Mouse (Mus musculus) adrenal gland, adult 18-20 months (tissue): ENCODE results near the gene Hist1h2ba. TPM values are rescaled to one million over a fixed set of nuclear protein-coding genes. Genes with fewer than 3 reads are reported as not detected.
A peak's percentile ranks its signal among the peaks of the same experiment; 100 is the strongest.

ENCODE experiments used
- DNase-seq, 2 experiments: peaks; one replicate each; pipeline ENCODE4 v3.0.0; 2021 to 2022; ENCODE audit warnings: low spot score in 2 of 2
- long read RNA-seq, 2 experiments: library from polyadenylated mRNA; stranded (forward); transcript quantifications; one replicate each; pipeline ENCODE4 v2.0.0; 2021
- total RNA-seq, 2 experiments: library from RNA; stranded (reverse); gene quantifications; 1 replicate in 1 of 2; 2 replicates in 1 of 2; pipeline ENCODE4 v1.2.3; 2021

Gene Hist1h2ba
- not detected for total RNA-seq
- long read RNA-seq, experiment 1 = 0 reads
- long read RNA-seq, experiment 2 = 0 reads

GRCm38 (mm10) chr13:23933421-23934210 is at the start of gene Hist1h2ba:
Gene Hist1h2ba, minus strand, starts transcription at chr13:23934156.
- DNase-seq = no peak

DNA sequence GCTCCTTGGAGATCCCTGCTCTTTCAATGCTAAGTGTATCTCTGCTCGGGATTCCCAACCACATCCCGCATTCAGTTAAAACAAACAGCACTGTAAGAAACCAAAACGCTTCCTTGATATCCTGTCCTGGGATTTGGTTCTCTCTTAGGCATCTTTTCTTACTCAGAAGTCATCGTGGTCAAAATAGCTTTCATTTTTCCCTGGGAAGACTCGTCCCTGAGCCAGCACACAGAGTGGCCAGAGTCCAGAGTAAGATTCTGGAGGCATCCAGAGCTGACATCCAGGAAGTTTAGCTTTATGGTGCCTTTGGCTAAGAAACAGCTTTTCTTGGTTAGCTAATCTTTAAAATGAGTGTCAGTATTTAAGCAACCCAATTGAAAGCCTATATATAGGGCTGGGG is 38.3 kb upstream of the Hist1h2ba start:
- DNase-seq = no peak

DNA sequence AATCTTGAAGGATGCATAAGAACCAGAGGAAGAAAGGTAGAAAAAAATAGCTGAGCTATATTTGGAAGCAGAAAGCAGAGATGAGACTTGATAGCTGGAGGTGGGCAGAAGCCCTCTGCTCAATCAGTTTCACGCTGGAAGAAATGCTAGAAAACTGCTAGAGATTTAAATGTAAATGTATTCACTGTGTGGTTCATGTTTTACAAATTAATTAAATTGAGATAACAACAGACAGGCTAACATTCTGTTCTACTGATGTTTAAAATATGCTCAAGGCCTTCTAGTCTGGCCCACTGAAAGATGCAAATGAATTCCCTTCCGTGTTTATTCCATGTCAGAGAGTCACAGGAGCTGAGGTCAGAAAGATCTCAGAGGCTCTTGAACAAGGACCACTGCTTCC is 37.9 kb upstream of the Hist1h2ba start:
- no peak for DNase-seq

GRCm38 (mm10) chr13:23964909-23965308 is 31.0 kb upstream of the Hist1h2ba start:
- no peak for DNase-seq

DNA sequence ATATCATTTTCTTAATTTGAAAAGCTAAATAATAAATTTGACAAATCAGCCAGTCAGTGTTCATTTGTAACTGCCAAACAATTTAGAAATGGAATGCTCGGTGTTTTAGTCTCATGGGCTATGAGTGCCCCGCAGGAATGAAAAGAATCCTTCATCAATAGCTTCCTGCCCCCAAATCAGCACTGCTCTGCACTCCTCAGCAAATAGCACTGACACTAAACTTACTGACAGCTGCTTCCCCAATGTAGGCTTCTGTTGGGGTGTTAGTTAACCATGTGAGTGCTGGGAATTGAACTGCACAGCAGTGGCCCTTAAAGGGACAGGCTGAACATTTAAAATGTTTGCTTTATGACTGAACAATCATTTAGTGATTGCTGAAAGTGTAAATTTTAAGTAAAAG is 25.8 kb upstream of the Hist1h2ba start:
- DNase-seq = no peak

DNA sequence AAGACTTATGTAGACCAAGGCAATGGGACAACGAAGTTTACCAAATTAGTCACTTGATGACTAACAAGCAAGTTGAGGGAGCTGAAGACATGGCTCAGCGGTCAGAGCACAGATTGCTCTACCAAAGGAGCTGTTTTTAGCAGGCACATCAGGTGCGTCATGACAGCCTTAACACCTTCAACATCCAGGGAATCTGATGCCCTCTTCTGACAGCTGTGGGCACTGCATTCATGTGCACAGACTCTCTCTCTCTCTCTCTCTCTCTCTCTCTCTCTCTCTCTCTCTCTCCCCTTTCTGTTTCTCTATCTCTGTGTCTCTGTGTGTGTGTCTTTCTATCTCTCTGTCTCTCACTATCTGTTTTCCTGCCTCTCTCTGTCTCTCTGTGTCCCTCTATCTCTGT is 17.0 kb upstream of the Hist1h2ba start:
- DNase-seq = peak; percentile 42

DNA sequence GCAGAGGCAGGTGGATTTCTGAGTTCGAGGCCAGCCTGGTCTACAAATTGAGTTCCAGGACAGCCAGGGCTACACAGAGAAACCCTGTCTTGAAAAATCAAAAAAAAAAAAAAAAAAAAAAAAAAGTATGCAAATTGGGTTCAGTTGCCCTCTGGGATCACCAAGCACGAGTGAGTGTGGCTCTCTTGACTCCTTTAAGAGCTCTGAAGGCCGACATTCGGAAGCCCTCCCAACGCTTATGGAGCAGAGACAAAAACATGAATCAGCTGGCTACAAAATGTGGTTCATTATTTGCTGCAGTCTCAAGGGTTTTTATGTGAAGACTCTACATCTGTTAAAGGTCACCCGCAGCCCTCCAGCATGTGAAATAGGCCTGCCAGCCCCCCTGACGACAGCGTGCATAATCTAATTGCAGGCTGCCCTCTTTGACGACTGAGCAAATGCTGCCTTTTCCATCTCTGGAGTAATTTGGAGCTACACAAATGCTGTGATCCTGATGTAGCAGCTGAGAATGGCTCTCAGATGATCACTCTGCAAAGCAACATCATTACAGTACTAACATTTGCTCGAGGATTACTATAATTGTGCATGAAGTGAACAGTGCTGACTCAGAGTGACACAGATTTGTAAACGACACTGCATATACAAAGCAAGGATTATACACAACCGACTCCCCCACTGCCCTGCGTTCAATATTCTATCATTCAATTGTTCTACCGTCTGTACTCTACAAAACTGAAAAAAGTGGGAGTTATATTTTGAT is 15.7 kb upstream of the Hist1h2ba start:
- no peak for DNase-seq

- DNase-seq = no peak
Measured at GRCm38 (mm10) chr13:23946254-23946653, 12.3 kb upstream of the Hist1h2ba start.

GRCm38 (mm10) chr13:23942861-23943260 is 8.9 kb upstream of the Hist1h2ba start:
- no peak for DNase-seq

DNA sequence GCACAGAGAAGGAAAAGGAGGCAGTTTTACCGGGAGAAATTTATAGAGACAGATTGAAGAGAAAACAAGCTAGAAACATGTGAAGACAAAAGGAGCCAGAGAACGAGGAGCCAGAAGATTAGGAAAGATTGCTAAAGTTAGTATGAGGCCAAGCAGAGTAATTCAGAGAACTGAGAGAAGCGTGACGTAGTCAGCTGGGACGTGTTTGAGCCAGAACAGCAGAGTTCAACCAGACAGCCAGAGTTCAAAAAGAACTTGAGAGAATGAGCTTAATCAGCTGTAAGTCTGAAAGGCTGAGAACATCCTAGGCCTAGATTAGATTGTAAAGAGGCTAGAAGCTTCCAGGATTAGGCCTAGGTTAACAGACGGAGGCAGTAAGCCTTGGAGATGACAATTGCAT is 6.3 kb upstream of the Hist1h2ba start:
- no peak for DNase-seq

GRCm38 (mm10) chr13:23938699-23939098 is 4.7 kb upstream of the Hist1h2ba start:
- no peak for DNase-seq

DNA sequence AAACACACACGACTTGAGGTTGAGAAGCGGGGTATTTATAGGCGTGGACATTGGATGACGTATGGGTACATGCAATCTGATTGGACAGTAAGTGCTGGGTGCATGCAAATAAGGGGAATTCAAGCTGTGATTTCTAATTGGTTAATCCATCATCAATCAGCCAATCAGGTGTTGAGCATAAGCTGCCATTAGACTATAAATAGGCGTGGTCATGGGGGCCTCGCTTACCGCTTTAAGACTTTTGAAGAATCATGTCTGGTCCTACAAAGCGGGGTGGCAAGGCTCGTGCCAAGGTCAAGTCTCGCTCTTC is 210 bp upstream of the Hist1h2ba start, which contains the start of gene Hist1h2aa:
Gene Hist1h2aa (plus strand): TSS at position 252 of the 310 bp plus-strand sequence.
- DNase-seq = no peak

GRCm38 (mm10) chr13:23930904-23931303 is 3.1 kb downstream of the Hist1h2ba start:
- DNase-seq = no peak

GRCm38 (mm10) chr13:23930461-23930860 is 3.5 kb downstream of the Hist1h2ba start:
- no peak for DNase-seq

DNA sequence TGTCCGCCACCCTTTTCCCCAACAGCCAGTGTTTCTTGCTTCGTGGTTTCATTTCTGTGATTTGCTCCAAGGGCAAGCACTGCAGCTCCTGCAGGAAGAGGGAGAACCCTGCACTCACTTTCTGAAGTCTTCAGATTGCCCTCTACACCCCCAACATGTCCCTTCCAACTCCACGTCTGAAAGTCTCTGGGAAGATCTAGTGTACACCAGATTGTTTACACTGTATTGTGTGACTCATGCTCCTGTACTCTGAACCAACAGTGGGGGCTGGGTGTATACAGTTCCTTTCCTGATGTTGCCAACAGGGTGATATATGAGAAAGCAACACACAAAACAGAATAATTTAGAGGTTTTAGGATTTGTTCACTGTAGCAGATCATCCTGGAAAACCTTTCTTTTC is 5.3 kb downstream of the Hist1h2ba start:
- no peak for DNase-seq

- DNase-seq = no peak
Measured at GRCm38 (mm10) chr13:23925792-23926191, 8.2 kb downstream of the Hist1h2ba start.

DNA sequence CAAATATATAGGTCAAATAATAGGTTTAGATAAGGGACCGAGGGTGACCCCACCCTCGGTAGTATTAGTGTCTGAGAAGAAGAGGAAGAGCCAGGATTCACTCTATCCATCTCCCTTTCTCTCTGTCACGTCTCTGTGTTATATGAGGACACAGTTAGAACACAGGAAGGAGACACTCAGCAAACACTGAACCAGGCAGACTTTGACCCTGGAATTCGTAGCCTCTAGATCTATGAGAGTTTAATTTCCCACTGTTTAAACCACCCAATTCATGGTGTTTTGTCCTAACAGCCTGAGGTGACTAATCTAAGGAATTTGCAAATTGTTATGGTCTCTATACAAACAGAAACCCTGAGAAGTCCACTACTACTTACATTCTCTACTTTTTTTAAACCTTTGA is 16.3 kb downstream of the Hist1h2ba start:
- DNase-seq = no peak

- DNase-seq = peak in 1 of 2 experiments; percentile 23
Measured at GRCm38 (mm10) chr13:23916132-23916531, 17.8 kb downstream of the Hist1h2ba start.

GRCm38 (mm10) chr13:23914376-23915167 is 19.4 kb downstream of the Hist1h2ba start, which contains the start of gene Slc17a4:
Gene Slc17a4, minus strand, starts transcription at chr13:23915009.
- DNase-seq = no peak

DNA sequence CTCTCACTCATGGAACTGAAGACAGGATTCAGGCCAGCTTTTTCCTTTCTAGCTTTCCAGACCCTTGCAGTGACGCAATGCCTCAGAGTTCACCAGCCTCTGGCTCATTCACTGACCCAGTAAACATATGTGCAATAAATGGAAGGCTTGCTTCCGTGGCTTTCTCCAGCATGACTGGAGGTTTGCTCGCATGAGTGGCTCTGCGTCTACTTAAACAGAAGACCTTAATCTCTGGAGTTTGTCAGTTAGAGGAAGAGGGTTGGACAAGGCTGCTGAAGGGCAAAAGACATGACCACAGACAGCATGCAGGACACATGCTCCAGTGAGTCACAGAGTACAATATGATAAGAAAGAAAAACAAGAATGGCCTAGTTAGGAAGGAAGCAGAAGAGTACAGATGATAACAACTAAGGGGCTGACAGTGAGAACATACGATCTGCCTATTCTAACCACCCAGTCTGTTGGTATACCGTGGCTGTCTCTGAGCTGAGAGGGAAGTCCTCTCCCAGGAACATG is 20.1 kb downstream of the Hist1h2ba start:
- DNase-seq = no peak

- DNase-seq = no peak
Measured at GRCm38 (mm10) chr13:23911335-23911734, 22.6 kb downstream of the Hist1h2ba start.
